Mouse (Mus musculus): Measurements from ENCODE around the gene Gramd1b.

- no peak for TF ChIP-seq GATA1 (IDR thresholded peaks at IDR 0.05; ENCODE audit: low read length)
- TF ChIP-seq TAL1 (IDR thresholded peaks at IDR 0.05; ENCODE audit: low read length): no peak
These were observed 146.4 kb downstream of the Gramd1b start for GRCm38 (mm10) chr9:40384781-40385180.

Measured in erythroblast, embryonic 14.5 days (primary cell).